Mouse (Mus musculus) brain, embryonic 14.5 days (tissue): ENCODE measurements around the gene Brsk1.
A peak's percentile ranks its signal among the peaks of the same experiment; 100 is the strongest.

ENCODE experiments used
- CTCF ChIP-seq: fragments of 200-500 bp; IDR thresholded peaks from 2 replicates; pipeline ENCODE4 v1.5.1; 2012; ENCODE audit warnings: inconsistent platforms, mild to moderate bottlenecking, moderate library complexity, borderline replicate concordance; ENCODE audit not compliant: insufficient read depth, insufficient read length; ENCODE audit errors: extremely low read depth
- POLR2A ChIP-seq: fragments of 200-500 bp; IDR thresholded peaks from 2 replicates; pipeline ENCODE4 v1.6.1; 2012; ENCODE audit warnings: mild to moderate bottlenecking, inconsistent platforms, borderline replicate concordance; ENCODE audit not compliant: poor library complexity, insufficient read depth, insufficient read length, severe bottlenecking; ENCODE audit errors: extremely low read depth

DNA sequence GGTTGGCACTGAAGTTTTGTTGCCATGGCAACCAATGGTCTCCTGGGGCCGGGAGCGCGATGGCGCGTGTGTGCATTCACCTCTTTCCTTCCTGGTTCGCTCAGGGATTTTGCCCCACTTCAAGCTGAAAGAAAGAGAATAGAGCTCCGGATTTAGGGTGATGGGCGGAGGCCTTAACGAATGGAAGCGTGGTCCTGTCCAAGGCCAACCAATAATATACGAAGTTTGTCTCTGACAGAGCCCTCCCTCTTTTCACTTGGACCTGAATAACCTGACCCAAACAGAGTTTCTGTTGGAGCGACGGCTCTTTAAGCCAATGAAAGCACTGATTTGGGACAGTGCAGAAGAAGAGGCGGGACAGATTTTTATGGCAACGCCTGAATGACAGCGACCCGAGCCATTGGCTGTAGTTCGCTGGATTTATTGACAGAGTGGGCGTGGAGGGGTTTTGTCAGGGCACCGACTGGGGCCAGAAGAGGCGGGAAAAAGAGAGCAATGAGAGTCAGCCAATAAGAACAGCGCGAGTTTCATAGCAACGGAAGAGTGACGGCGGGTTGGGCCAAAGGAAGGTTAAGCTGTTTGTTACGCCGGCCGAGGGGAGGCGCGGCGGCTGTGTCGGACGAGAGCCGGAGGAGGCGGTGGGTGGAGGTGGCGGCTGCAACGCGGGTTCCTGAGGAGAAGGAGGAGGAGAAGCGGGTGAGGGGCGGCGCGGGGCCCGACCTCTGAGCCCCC is 49.3 kb downstream of the Brsk1 start, which contains the start of gene Kmt5c:
- peak; percentile 15; the same call in 1 of the 2 replicates for TF ChIP-seq CTCF
- TF ChIP-seq POLR2A, result peak; percentile 95
